ENCODE assay signal across 19 mouse cellular contexts in the genomic region with DNA sequence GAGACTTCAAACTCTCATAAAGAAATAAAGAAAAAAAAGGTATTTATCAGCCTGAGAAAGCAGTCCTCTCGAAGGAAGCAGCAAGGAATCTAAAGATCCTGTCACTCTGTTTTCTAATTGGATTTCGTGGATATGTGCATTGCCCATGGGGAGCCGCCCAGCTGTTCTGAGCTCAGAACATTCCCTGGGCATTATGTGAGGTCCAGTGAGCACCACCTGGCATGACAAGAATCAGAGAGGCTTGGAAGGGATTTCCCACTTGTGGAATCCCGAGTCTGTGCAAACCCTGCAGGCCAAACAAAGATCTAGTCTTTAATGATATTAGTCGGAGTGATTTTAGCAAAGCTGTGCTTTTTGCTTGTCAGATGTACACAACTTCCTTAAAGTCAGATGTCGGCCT.
DNase-seq lines count a peak whose midpoint lies in the region; ATAC-seq and TF ChIP-seq lines count a peak whose summit lies in the region.
"Had no signal": no experiment of that assay in that cellular context is flagged by ENCODE, and none has a peak within 500 bp of the region (broad histone marks: within the 10 kb centered on the region; RNA-seq: fewer than 3 reads in every experiment).

No protein-coding gene starts in this region.

- 24% methylated on average over 6 of the region's 6 CpGs for WGBS in midbrain, postnatal 0 days

- no peak for ATAC-seq in midbrain, postnatal 0 days (ENCODE audit: low FRiP score)
- ATAC-seq: intestine, embryonic 15.5 days; lung, postnatal 0 days had no signal

- peak; percentile 14 to 21 for DNase-seq in cerebellum, postnatal 14 days
- no peak for DNase-seq in cerebellum, adult 8-10 months
- peak; percentile 54 for DNase-seq in left cerebral cortex, postnatal 4 days
- no peak for DNase-seq in left cerebral cortex, postnatal 10 days (ENCODE audit: extremely low spot score in 1 of 2, low spot score in 2 of 2)
- peak; percentile 18 for DNase-seq in embryo, embryonic 10.5 days (ENCODE audit: low spot score)
- DNase-seq in midbrain, postnatal 0 days (ENCODE audit: low spot score) = peak; percentile 65
- DNase-seq in heart, postnatal 14 days = no peak
- DNase-seq in ovary, postnatal 36 days (ENCODE audit: low spot score) = no peak
- DNase-seq: adrenal gland, adult 8-10 months; cerebellum, adult 2 months; heart, postnatal 4 days had no signal

- no peak for TF ChIP-seq CTCF in midbrain, postnatal 0 days (IDR thresholded peaks at IDR 0.05)

- H3K4me1 ChIP-seq in midbrain, postnatal 0 days (ENCODE audit: insufficient read depth, low read length) = no peaks in the 10 kb centered on the region
- H3K4me1 ChIP-seq: embryonic facial prominence, embryonic 12.5 days; heart, embryonic 12.5 days; intestine, embryonic 15.5 days; kidney, embryonic 15.5 days; limb, embryonic 12.5 days had no signal

- no peaks in the 10 kb centered on the region for H3K9me3 ChIP-seq in midbrain, postnatal 0 days (ENCODE audit: low read length)
- H3K9me3 ChIP-seq: embryonic facial prominence, embryonic 12.5 days; heart, embryonic 12.5 days; intestine, embryonic 15.5 days; kidney, embryonic 15.5 days; limb, embryonic 12.5 days had no signal

- no peak overlapping the region for H3K27ac ChIP-seq in midbrain, postnatal 0 days (ENCODE audit: low read depth, low read length)
- H3K27ac ChIP-seq: embryonic facial prominence, embryonic 12.5 days; intestine, embryonic 15.5 days; kidney, embryonic 15.5 days; limb, embryonic 12.5 days; liver, embryonic 14.5 days had no signal

- H3K36me3 ChIP-seq in midbrain, postnatal 0 days (ENCODE audit: insufficient read depth, low read length) = no peaks in the 10 kb centered on the region
- H3K36me3 ChIP-seq: embryonic facial prominence, embryonic 12.5 days; heart, embryonic 12.5 days; intestine, embryonic 15.5 days; kidney, embryonic 15.5 days; limb, embryonic 12.5 days had no signal

- no peak overlapping the region for H3K4me3 ChIP-seq in midbrain, postnatal 0 days (ENCODE audit: low read depth, low read length)
- H3K4me3 ChIP-seq: embryonic facial prominence, embryonic 12.5 days; heart, embryonic 12.5 days; intestine, embryonic 15.5 days; kidney, embryonic 15.5 days; limb, embryonic 12.5 days; myocyte had no signal

- H3K4me2 ChIP-seq in midbrain, postnatal 0 days (ENCODE audit: low read depth, low read length, poor library complexity, severe bottlenecking) = no peak overlapping the region
- H3K4me2 ChIP-seq: embryonic facial prominence, embryonic 12.5 days; heart, embryonic 12.5 days; intestine, embryonic 15.5 days; kidney, embryonic 15.5 days; limb, embryonic 12.5 days had no signal

- no peaks in the 10 kb centered on the region for H3K27me3 ChIP-seq in midbrain, postnatal 0 days (ENCODE audit: insufficient read depth, low read length)
- H3K27me3 ChIP-seq: embryonic facial prominence, embryonic 12.5 days; heart, embryonic 12.5 days; intestine, embryonic 15.5 days; kidney, embryonic 15.5 days; limb, embryonic 12.5 days had no signal

- no peak overlapping the region for H3K9ac ChIP-seq in midbrain, postnatal 0 days (replicated peaks; ENCODE audit: low read length, poor library complexity, severe bottlenecking)
- H3K9ac ChIP-seq: embryonic facial prominence, embryonic 12.5 days; heart, embryonic 12.5 days; intestine, embryonic 15.5 days; kidney, embryonic 15.5 days; limb, embryonic 12.5 days; liver, embryonic 14.5 days had no signal

- intact Hi-C loops in left cerebral cortex, postnatal 4 days (cut with DNase I) = no loop called here
- intact Hi-C loops in left cerebral cortex, postnatal 10 days (cut with DNase I) = no loop called here
- intact Hi-C loops in heart, postnatal 14 days (cut with DNase I) = no loop called here

Comparison
In these comparisons a context has a peak if more than half of its experiments do, and no peak if none do; other contexts are left out.
1. DNase-seq: peak in cerebellum, postnatal 14 days (2 of 2), left cerebral cortex, postnatal 4 days (single experiment), embryo, embryonic 10.5 days (single experiment) and midbrain, postnatal 0 days (single experiment); none in cerebellum, adult 8-10 months (single experiment), left cerebral cortex, postnatal 10 days (0 of 2), heart, postnatal 14 days (0 of 2) and ovary, postnatal 36 days (single experiment).